Mouse (Mus musculus) midbrain, embryonic 11.5 days (tissue): ENCODE results near the gene Rmi1. TPM values are rescaled to one million over a fixed set of nuclear protein-coding genes. Genes with fewer than 3 reads are reported as not detected.
"Not testable (repeated sequence)": the region's sequence is repeated elsewhere in the genome, so short reads cannot be mapped to it uniquely, and the experiment has no call there.

ENCODE experiments used
- ATAC-seq: fragments of 200-750 bp; cut with Nextera tagmentation; 2 replicates; pipeline ENCODE4 v1.8.0; 2017; ENCODE audit warnings: moderate TSS enrichment, moderate library complexity; ENCODE audit not compliant: low FRiP score
- DNase-seq: peaks from one replicate; pipeline ENCODE4 v3.0.0; 2015; ENCODE audit warnings: low spot score; ENCODE audit errors: missing footprints
- H3K27ac ChIP-seq: fragments of 300-500 bp; sonication (generic); 2 replicates; pipeline ENCODE4 v1.5.1; 2014; ENCODE audit warnings: low read depth, low read length
- H3K27me3 ChIP-seq: fragments of 300-500 bp; sonication (generic); 2 replicates; pipeline ENCODE4 v1.6.1; 2014; ENCODE audit warnings: mild to moderate bottlenecking, low read length, moderate library complexity, mixed read lengths; ENCODE audit not compliant: control insufficient read depth, insufficient read depth
- H3K36me3 ChIP-seq: fragments of 300-500 bp; sonication (generic); 2 replicates; pipeline ENCODE4 v1.6.1; 2014; ENCODE audit warnings: mild to moderate bottlenecking, low read length, moderate library complexity, mixed read lengths; ENCODE audit not compliant: control insufficient read depth, insufficient read depth
- H3K4me1 ChIP-seq: fragments of 300-500 bp; sonication (generic); 2 replicates; pipeline ENCODE4 v1.6.1; 2014; ENCODE audit warnings: low read length; ENCODE audit not compliant: control insufficient read depth, insufficient read depth
- H3K4me2 ChIP-seq: fragments of 300-500 bp; sonication (generic); 2 replicates; pipeline ENCODE4 v1.6.1; 2014; ENCODE audit warnings: mild to moderate bottlenecking, moderate library complexity
- H3K4me3 ChIP-seq: fragments of 300-500 bp; sonication (generic); 2 replicates; pipeline ENCODE4 v1.5.1; 2014; ENCODE audit warnings: low read depth, low read length
- H3K9ac ChIP-seq: fragments of 300-500 bp; sonication (generic); 2 replicates; pipeline ENCODE4 v1.6.1; 2014; ENCODE audit warnings: low read length
- H3K9me3 ChIP-seq: fragments of 300-500 bp; sonication (generic); 2 replicates; pipeline ENCODE4 v1.6.1; 2016; ENCODE audit warnings: low read length; ENCODE audit not compliant: control insufficient read depth
- WGBS: fragments of 180-500 bp; shearing (Covaris S2); extraction: QIAGEN DNeasy Blood & Tissue Kit; methylation state at CpG from one replicate; pipeline ENCODE4 v1.1.7; 2014; 5-methylcytosine and 5-hydroxymethylcytosine counted together
- polyA plus RNA-seq: library from polyadenylated mRNA; unstranded; fragments of >200 nt; fragmentation: Nextera tagmentation; extraction: Ambion mirVana; gene quantifications from 2 replicates; pipeline ENCODE4 v1.2.1, GENCODE M21; 2014

Rmi1 gene
- 34.1 and 36.6 TPM in 2 replicates for polyA plus RNA-seq

GRCm38 (mm10) chr13:58402003-58402743 is at the start of gene Rmi1:
TSS of gene Rmi1 (plus strand) at chr13:58402248.
- H3K36me3 ChIP-seq, result peaks cover 6% of the 10 kb centered on the region
- H3K27me3 ChIP-seq, result no peaks in the 10 kb centered on the region
- peaks cover 2% of the 10 kb centered on the region; the same call in 1 of the 2 replicates for H3K4me1 ChIP-seq
- peak within 1 kb of the TSS; percentile 100 for H3K9ac ChIP-seq
- ATAC-seq (peak; percentile 94), DNase-seq (peak; percentile 99)
- no peaks in the 10 kb centered on the region for H3K9me3 ChIP-seq
- peak within 1 kb of the TSS; percentile 69 for H3K4me2 ChIP-seq
- peak within 1 kb of the TSS; percentile 98 for H3K27ac ChIP-seq
- peak within 1 kb of the TSS; percentile 100 for H3K4me3 ChIP-seq
- WGBS, result under 1% methylated on average over 83 of the region's 91 CpGs

GRCm38 (mm10) chr13:58352996-58353395 is 49.1 kb upstream of the Rmi1 start:
- no peak for DNase-seq
- Histone ChIP-seq H3K9me3 (no peaks in the 10 kb centered on the region), H3K4me1 (no peaks in the 10 kb centered on the region), H3K27me3 (no peaks in the 10 kb centered on the region), H3K27ac (no peak overlapping the region), H3K4me3 (no peak overlapping the region), H3K4me2 (no peak overlapping the region), H3K36me3 (no peaks in the 10 kb centered on the region), H3K9ac (no peak overlapping the region)
- ATAC-seq, result no peak

- ATAC-seq (peak; percentile 97), DNase-seq (peak; percentile 98)
- WGBS, result under 1% methylated on average over 57 of the region's 85 CpGs
- Histone ChIP-seq H3K4me1 (peaks cover 3% of the 10 kb centered on the region; the same call in 1 of the 2 replicates), H3K27me3 (no peaks in the 10 kb centered on the region), H3K9me3 (no peaks in the 10 kb centered on the region), H3K9ac (peak within 1 kb of the TSS; percentile 64), H3K36me3 (no peaks in the 10 kb centered on the region), H3K27ac (no peak within 1 kb of the TSS), H3K4me2 (peak within 1 kb of the TSS; percentile 91), H3K4me3 (peak within 1 kb of the TSS; percentile 63)
These were observed 43.3 kb upstream of the Rmi1 start, which contains the start of gene Kif27 for GRCm38 (mm10) chr13:58358629-58359303. TSS of gene Kif27 (minus strand) at chr13:58359122.

- Histone ChIP-seq H3K4me3 (peak overlapping the region; percentile 63), H3K27ac (no peak overlapping the region), H3K36me3 (no peaks in the 10 kb centered on the region), H3K27me3 (no peaks in the 10 kb centered on the region), H3K9me3 (no peaks in the 10 kb centered on the region), H3K4me2 (peak overlapping the region; percentile 91), H3K9ac (no peak overlapping the region), H3K4me1 (peaks cover 3% of the 10 kb centered on the region; the same call in 1 of the 2 replicates)
- WGBS, result 6% methylated on average over 7 of the region's 7 CpGs
- DNase-seq (no peak), ATAC-seq (peak; percentile 75; the same call in 1 of the 2 replicates)
These were observed 42.8 kb upstream of the Rmi1 start for GRCm38 (mm10) chr13:58359304-58359653.

- no peaks in the 10 kb centered on the region for H3K36me3 ChIP-seq
- H3K4me3 ChIP-seq, result no peak overlapping the region
- H3K4me1 ChIP-seq, result no peaks in the 10 kb centered on the region
- no peak overlapping the region for H3K9ac ChIP-seq
- H3K27me3 ChIP-seq, result no peaks in the 10 kb centered on the region
- H3K9me3 ChIP-seq, result no peaks in the 10 kb centered on the region
- no peak overlapping the region for H3K27ac ChIP-seq
- no peak overlapping the region for H3K4me2 ChIP-seq
- ATAC-seq (no peak), DNase-seq (no peak)
- 81% methylated on average over 8 of the region's 8 CpGs for WGBS
These were observed 37.5 kb upstream of the Rmi1 start for GRCm38 (mm10) chr13:58364353-58365175.

GRCm38 (mm10) chr13:58365179-58365578 is 36.9 kb upstream of the Rmi1 start:
- H3K27me3 ChIP-seq, ATAC-seq, H3K36me3 ChIP-seq: not testable (repeated sequence)

GRCm38 (mm10) chr13:58366373-58366772 is 35.7 kb upstream of the Rmi1 start:
- H3K9me3 ChIP-seq, result no peaks in the 10 kb centered on the region
- H3K9ac ChIP-seq, result no peak overlapping the region
- no peak overlapping the region for H3K4me2 ChIP-seq
- no peak for ATAC-seq
- DNase-seq, result no peak
- no peak overlapping the region for H3K27ac ChIP-seq
- no peaks in the 10 kb centered on the region for H3K36me3 ChIP-seq
- 87% methylated on average over 3 of the region's 3 CpGs for WGBS
- H3K27me3 ChIP-seq, result no peaks in the 10 kb centered on the region
- H3K4me3 ChIP-seq, result no peak overlapping the region
- no peaks in the 10 kb centered on the region for H3K4me1 ChIP-seq

More at GRCm38 (mm10) chr13:58365179-58365578, 36.9 kb upstream of the Rmi1 start:
- H3K4me2 ChIP-seq, H3K9ac ChIP-seq, DNase-seq, H3K9me3 ChIP-seq, H3K4me3 ChIP-seq, H3K4me1 ChIP-seq, H3K27ac ChIP-seq: not testable (repeated sequence)
- 86% methylated on average over 8 of the region's 8 CpGs for WGBS

- Histone ChIP-seq H3K36me3 (no peaks in the 10 kb centered on the region), H3K9me3 (no peaks in the 10 kb centered on the region), H3K4me3 (no peak overlapping the region), H3K27ac (no peak overlapping the region), H3K4me1 (no peaks in the 10 kb centered on the region), H3K27me3 (no peaks in the 10 kb centered on the region), H3K9ac (no peak overlapping the region), H3K4me2 (no peak overlapping the region)
- WGBS, result 58% methylated on average over 1 of the region's 1 CpGs
- no peak for ATAC-seq
- no peak for DNase-seq
These were observed 34.4 kb upstream of the Rmi1 start for GRCm38 (mm10) chr13:58367641-58368040.
